Mouse (Mus musculus) T-helper 17 cell (primary cell): ENCODE results near the gene Tmem74b.

ENCODE experiments used
- in situ Hi-C, 2 experiments: fragments of 300-600 bp; cut with MboI, MseI; formaldehyde crosslinking; loops; 1 replicate in 1 of 2; 2 replicates in 1 of 2; pipeline ENCODE4 v1.15.1; 2025; ENCODE audit warnings: high pct_unique_total_duplicates in 2 of 2

Gene Tmem74b

GRCm38 (mm10) chr2:151701231-151702145, at the start of gene Tmem74b:
Tmem74b (plus strand) TSS chr2:151702008.
- in situ Hi-C loops: no loop called here

GRCm38 (mm10) chr2:151652053-151652452, 49.8 kb upstream of the Tmem74b start:
- in situ Hi-C loops: no loop called here

- in situ Hi-C loops: no loop called here
Observed at GRCm38 (mm10) chr2:151668433-151668832, 33.4 kb upstream of the Tmem74b start, which contains the start of gene Rad21l. Rad21l (minus strand) TSS chr2:151668533.

- in situ Hi-C loops: no loop called here
Observed at GRCm38 (mm10) chr2:151670026-151670967, 31.5 kb upstream of the Tmem74b start.

GRCm38 (mm10) chr2:151670968-151671329, 30.9 kb upstream of the Tmem74b start:
- in situ Hi-C loops: no loop called here

GRCm38 (mm10) chr2:151676234-151676633, 25.6 kb upstream of the Tmem74b start:
- in situ Hi-C loops: loop anchor here in 1 of 2 experiments (25.0 kb wide), 1 partner anchor 189 kb away; the partner anchor contains the start of genes 4921509C19Rik and Nsfl1c

- in situ Hi-C loops: loop anchor here (10.0 to 25.0 kb wide), 2 partner anchors 195 to 1858 kb away; partner anchors contain the start of genes 4921509C19Rik (in 1 of the 2), Nsfl1c (in 1 of the 2) and Syndig1 (in 1 of the 2)
Observed at GRCm38 (mm10) chr2:151682357-151682756, 19.5 kb upstream of the Tmem74b start.

- in situ Hi-C loops: loop anchor here (10.0 to 25.0 kb wide), 2 partner anchors 196 to 1858 kb away; partner anchors contain the start of genes 4921509C19Rik (in 1 of the 2), Nsfl1c (in 1 of the 2) and Syndig1 (in 1 of the 2)
Observed at GRCm38 (mm10) chr2:151682976-151683375, 18.8 kb upstream of the Tmem74b start.

- in situ Hi-C loops: no loop called here
Observed at GRCm38 (mm10) chr2:151702146-151702850, 490 bp downstream of the Tmem74b start.

- in situ Hi-C loops: no loop called here
Observed at GRCm38 (mm10) chr2:151702851-151703190, 1.0 kb downstream of the Tmem74b start.

GRCm38 (mm10) chr2:151712647-151713046, 10.8 kb downstream of the Tmem74b start:
- in situ Hi-C loops: no loop called here

GRCm38 (mm10) chr2:151715526-151715925, 13.7 kb downstream of the Tmem74b start:
- in situ Hi-C loops: no loop called here

GRCm38 (mm10) chr2:151716318-151717055, 14.7 kb downstream of the Tmem74b start:
- in situ Hi-C loops: no loop called here

- in situ Hi-C loops: no loop called here
Observed at GRCm38 (mm10) chr2:151724094-151724493, 22.3 kb downstream of the Tmem74b start.

GRCm38 (mm10) chr2:151733151-151733865, 31.5 kb downstream of the Tmem74b start:
- in situ Hi-C loops: loop anchor here (10.0 to 25.0 kb wide), 2 partner anchors 821 to 1419 kb away; partner anchors contain the start of genes Abhd12 (in 1 of the 2) and Gins1 (in 1 of the 2)

- in situ Hi-C loops: loop anchor here (10.0 to 25.0 kb wide), 2 partner anchors 823 to 1421 kb away; partner anchors contain the start of genes Abhd12 (in 1 of the 2) and Gins1 (in 1 of the 2)
Observed at GRCm38 (mm10) chr2:151735422-151735821, 33.6 kb downstream of the Tmem74b start.

- in situ Hi-C loops: loop anchor here (10.0 to 25.0 kb wide), 2 partner anchors 826 to 1424 kb away; partner anchors contain the start of genes Abhd12 (in 1 of the 2) and Gins1 (in 1 of the 2)
Observed at GRCm38 (mm10) chr2:151738460-151738859, 36.7 kb downstream of the Tmem74b start.

- in situ Hi-C loops: loop anchor here (10.0 to 25.0 kb wide), 2 partner anchors 827 to 1424 kb away; partner anchors contain the start of genes Abhd12 (in 1 of the 2) and Gins1 (in 1 of the 2)
Observed at GRCm38 (mm10) chr2:151739081-151739480, 37.3 kb downstream of the Tmem74b start.

- in situ Hi-C loops: loop anchor here (10.0 to 25.0 kb wide), 2 partner anchors 827 to 1425 kb away; partner anchors contain the start of genes Abhd12 (in 1 of the 2) and Gins1 (in 1 of the 2)
Observed at GRCm38 (mm10) chr2:151739505-151739904, 37.7 kb downstream of the Tmem74b start.
